Mouse (Mus musculus) A20 (cell line): Measurements from ENCODE around the gene Rrp12.
A peak's percentile ranks its signal among the peaks of the same experiment; 100 is the strongest.

Source experiments
- DNase-seq: peaks from one replicate; pipeline ENCODE4 v3.0.0-alpha.2; 2011; ENCODE audit warnings: low read depth, low spot score

Rrp12 gene

DNA sequence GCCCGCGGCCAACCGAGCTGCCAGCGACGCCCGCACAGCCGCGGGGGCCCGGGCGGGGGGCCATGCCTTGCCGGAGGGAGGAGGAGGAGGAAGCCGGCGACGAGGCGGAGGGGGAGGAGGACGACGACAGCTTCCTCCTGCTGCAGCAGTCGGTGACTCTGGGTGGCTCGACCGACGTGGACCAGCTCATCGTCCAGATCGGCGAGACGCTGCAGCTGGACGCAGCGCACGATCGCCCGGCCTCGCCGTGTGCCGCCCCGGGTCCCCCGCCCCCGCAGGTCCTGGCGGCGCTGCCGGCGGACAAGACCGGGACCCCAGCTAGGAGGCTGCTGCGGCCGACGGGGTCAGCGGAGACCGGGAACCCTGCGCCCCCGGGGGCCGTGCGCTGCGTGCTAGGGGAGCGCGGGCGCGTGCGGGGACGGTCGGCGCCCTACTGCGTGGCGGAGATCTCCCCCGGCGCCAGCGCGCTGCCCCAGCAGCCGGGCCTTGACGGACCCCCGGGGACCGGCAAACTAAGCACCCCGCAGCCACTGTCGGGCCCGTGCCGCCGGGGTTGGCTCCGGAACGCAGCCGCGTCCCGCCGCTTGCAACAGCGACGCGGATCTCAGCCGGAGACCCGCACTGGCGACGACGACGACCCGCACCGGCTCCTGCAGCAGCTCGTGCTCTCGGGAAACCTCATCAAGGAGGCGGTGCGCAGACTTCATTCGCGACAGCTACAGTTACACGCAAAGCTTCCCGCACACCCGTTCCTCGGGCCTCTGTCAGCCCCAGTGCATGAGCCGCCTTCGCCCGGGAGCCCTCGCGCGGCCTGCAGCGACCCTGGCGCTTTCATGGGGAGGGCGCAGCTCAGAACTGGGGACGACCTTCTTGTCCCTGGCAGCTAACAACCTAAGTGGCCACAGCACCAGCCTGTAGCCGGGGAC is 65.6 kb downstream of the Rrp12 start:
- peak; percentile 76 for DNase-seq

GRCm38 (mm10) chr19:41829381-41830105 is 66.4 kb downstream of the Rrp12 start, which contains the start of gene Frat1:
TSS of gene Frat1 (plus strand) at chr19:41829970.
- peak; percentile 95 for DNase-seq

DNA sequence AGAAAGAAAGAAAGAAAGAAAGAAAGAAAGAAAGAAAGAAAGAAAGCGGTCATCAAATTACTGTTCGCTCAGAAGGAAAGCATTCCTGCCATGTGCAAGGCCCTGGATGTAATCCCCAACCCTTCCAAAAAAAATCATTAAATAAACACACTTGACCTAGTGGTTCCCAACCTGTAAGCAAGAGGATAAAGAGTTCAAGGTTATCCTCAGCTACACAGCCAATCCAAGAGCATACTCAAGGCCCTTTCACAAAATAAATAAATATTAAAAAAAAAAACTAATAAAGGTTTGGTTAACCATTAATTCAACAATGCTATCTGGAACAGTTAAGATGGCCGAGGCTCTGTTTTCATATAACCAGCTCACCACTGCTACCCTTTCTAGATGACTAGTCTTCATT is 67.0 kb downstream of the Rrp12 start:
- no peak for DNase-seq

DNA sequence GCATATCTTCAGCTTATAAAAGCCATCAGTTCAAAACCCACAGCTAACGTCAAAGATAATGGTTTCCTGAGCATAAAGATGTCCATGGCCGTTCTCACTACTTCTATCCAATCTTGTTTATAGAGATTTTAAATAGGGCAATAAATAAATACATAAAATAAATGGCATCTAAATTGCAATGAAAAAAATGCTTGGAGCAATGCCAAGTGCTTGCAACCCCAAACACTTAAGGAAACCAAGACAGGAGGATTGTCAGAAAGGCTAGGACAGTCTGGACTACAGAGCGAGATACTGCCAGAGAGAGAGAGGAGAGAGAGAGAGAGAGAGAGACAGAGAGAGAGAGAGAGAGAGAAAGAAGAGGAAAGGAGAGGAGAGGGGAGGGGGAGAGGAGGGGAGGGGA is 69.4 kb downstream of the Rrp12 start:
- DNase-seq: no peak

- peak; percentile 35 for DNase-seq
These were observed 71.0 kb downstream of the Rrp12 start for GRCm38 (mm10) chr19:41824950-41825349.

GRCm38 (mm10) chr19:41822589-41822988 is 73.4 kb downstream of the Rrp12 start:
- DNase-seq: no peak

DNA sequence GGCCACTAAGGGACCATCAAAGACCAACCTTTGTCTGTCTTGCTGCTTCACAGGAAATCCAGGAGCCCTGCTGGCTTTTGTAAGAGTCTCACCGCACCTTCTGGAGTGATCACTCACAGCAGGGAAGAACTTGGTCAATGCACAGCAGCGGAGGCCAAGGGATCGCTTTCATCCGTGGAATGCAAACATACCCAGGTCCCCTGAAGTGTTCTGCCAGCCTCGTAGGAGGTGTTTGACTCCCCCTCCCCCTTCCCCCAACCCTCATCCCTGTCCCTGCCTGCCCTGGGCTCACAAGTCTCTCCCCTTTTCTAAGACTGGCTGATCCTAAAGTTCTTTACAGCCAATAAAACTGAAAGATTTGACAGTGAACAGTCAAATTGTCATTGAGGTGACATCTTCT is 74.5 kb downstream of the Rrp12 start:
- no peak for DNase-seq

- DNase-seq: peak; percentile 36
These were observed 77.2 kb downstream of the Rrp12 start for GRCm38 (mm10) chr19:41818749-41819148.

DNA sequence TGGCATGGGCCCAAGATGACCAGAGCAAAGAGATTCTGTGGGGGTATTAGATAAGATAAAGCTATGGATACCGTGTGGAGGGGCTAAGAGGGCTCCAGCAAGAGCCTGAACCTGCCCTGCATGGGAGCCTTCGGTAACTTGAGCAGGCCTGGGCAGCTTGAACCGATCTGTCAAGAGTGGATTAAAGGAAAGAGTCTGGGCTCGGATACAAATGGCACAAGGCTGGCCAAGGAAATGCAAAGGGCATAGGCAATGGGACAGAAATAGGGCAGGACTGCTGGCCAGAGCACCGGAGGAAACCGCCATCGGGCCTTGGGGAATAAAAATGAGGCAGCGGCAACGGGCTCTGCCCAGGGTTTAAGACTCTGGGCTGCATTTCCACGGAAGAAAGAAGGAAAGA is 78.6 kb downstream of the Rrp12 start:
- DNase-seq: no peak

GRCm38 (mm10) chr19:41816915-41817314 is 79.1 kb downstream of the Rrp12 start:
- DNase-seq: no peak

- no peak for DNase-seq
These were observed 79.6 kb downstream of the Rrp12 start for GRCm38 (mm10) chr19:41816410-41816809.

DNA sequence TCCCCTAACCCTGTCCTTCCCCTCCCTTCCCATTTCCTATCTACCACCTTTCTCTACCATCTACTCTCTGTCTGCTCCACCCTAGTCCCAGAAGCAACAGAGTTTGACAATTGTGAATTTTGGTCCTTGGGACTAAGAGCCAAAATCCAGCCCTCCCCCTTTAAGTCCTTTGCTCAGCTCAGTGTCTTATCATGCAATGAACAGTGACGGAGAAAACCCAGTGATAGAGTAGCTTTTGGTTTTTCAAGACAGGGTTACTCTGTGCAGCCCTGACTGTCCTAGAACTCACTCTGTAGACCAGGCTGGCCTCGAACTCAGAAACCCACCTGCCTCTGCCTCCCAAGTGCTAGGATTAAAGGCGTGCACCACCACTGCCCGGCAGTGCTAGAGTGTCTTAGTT is 82.6 kb downstream of the Rrp12 start:
- no peak for DNase-seq
